Mouse (Mus musculus) cerebellum, adult 2 months (tissue): ENCODE measurements around the gene Drd4.

Experiments
- CTCF ChIP-seq: fragments of 200-500 bp; IDR thresholded peaks from 2 replicates; pipeline ENCODE4 v1.5.1; 2011; ENCODE audit warnings: low read depth, mild to moderate bottlenecking, control low read depth, low read length, moderate library complexity, borderline replicate concordance; ENCODE audit not compliant: insufficient read depth
- POLR2A ChIP-seq: fragments of 200-500 bp; IDR thresholded peaks from 2 replicates; pipeline ENCODE4 v1.6.1; 2011; ENCODE audit warnings: low read length, control low read depth, borderline replicate concordance; ENCODE audit not compliant: insufficient read depth

DNA sequence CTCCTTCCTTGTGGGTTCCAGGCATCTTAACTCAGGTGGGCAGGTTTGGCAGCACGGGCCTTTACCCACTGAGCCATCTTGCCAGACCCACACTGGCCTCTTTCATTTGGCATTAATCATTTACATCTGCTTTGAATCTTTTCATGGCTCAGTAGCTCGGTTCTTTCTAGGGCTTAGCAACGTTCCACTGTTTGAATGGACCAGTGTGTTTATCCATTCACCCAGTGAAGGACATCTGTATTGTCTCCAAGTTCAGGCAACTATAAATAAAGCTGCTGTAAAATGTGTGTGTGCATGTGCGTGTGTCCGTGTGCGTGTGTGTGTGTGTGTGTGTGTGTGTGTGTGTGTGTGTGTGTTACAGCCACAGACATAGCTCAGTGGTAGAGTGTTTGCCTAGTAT is 10.4 kb upstream of the Drd4 start:
- TF ChIP-seq CTCF (no peak), POLR2A (no peak)
